Mouse (Mus musculus): ENCODE measurements at regions not wholly inside any gene's neighbourhood (a gene's known extent, or its start where the extent isn't known, plus 50 kb on each side); places are given as distances from the start of the nearest gene placed in this dataset.

DNA sequence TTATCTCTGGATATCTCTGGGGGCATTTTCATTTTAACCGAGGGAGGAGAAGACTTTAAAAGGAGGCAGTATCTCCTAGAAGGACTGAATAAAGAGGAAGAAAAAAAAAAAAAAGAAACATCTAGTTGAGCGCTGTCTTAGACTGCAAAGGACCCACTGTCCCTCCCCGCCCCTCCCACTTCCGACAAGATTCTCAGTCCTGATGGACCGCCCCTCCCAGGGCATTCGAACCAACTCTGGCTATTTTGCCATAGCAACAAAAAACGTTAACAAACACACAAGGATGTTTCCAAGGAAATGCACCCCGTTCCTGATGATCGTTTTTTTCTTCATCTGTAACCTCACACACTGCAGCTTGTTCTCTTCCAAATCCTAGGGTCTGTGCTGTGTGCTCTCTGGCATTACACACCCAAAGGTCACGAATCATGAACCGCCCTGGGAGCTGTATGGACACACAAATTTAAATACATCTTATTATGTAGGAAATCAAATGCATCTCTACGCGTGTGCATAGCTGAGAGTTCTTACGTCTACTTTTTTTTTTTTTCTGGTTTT lies 75.8 kb downstream of the Rnd3 start:
- TF ChIP-seq CTCF (IDR thresholded peaks at IDR 0.05; ENCODE audit: insufficient read depth, low read depth, low read length) (no peak), POLR2A (IDR thresholded peaks at IDR 0.05; ENCODE audit: insufficient read depth, low read depth, low read length) (no peak)
- H3K27ac ChIP-seq (ENCODE audit: insufficient read depth, low read depth, low read length) = no peak overlapping the region

DNA sequence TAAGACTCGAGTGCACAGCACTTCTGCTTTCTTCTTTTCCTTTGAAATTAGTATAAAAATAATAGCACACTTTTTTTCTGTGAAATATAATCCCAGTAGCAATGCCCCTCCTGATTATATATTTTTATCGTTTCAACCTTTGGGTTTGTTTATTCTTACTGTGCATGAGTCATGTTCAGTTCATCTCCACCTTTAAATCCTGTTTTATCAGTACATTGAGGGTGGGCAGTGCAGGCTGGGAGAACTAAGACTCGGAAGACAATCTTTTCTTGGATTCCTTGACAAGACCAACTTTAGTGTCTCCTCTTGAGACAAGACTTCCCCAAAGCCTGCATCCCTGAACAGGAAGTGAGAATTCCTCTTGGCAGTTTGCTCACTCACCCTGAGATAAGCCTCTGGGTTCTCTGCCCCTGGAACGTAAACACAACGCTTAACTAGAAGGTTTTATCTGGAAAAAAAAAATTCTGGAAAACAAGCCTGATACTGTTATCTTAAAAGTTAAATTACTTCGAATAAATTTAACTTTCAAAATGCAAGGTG lies 76.5 kb downstream of the Rnd3 start:
- Histone ChIP-seq H3K4me1 (ENCODE audit: control insufficient read depth, insufficient read depth, low read length) (no peaks in the 10 kb centered on the region; the same call in 1 of the 2 replicates), H3K27ac (ENCODE audit: insufficient read depth, low read depth, low read length) (no peak overlapping the region), H3K4me3 (ENCODE audit: insufficient read depth, low read depth, low read length) (no peak overlapping the region)
- 64% methylated on average over 6 of the region's 6 CpGs for WGBS
- TF ChIP-seq CTCF (IDR thresholded peaks at IDR 0.05; ENCODE audit: insufficient read depth, low read depth, low read length) (no peak), POLR2A (IDR thresholded peaks at IDR 0.05; ENCODE audit: insufficient read depth, low read depth, low read length) (no peak)

More for the DNA sequence above, 75.8 kb downstream of the Rnd3 start:
- Histone ChIP-seq H3K4me1 (ENCODE audit: control insufficient read depth, insufficient read depth, low read length) (no peaks in the 10 kb centered on the region; the same call in 1 of the 2 replicates), H3K4me3 (ENCODE audit: insufficient read depth, low read depth, low read length) (no peak overlapping the region)
- WGBS = 56% methylated on average over 14 of the region's 14 CpGs

DNA sequence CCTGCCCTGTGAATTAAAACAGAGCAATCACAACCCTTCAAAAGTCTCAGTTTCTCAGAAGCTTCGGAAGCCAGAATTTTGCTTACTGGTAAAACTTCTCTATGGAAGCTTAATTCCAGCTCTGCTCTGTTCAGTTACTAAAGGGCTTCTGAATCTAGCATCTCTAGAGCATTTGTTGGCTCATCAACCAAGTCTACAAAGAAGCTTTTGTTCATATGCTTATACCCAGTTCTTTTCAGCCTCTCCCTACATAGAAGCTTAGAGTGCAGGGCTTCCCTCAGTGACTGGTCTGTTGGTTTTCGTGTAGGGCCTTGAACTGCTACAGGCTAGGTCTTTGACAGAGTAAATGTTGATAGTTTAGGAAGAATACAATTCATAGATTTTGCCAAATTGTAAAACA lies 78.0 kb downstream of the Rnd3 start:
- Histone ChIP-seq H3K4me3 (ENCODE audit: insufficient read depth, low read depth, low read length) (no peak overlapping the region), H3K27ac (ENCODE audit: insufficient read depth, low read depth, low read length) (no peak overlapping the region; the same call in 1 of the 2 replicates), H3K4me1 (ENCODE audit: control insufficient read depth, insufficient read depth, low read length) (no peaks in the 10 kb centered on the region; the same call in 1 of the 2 replicates)
- 81% methylated on average over 2 of the region's 2 CpGs for WGBS
- no peak for TF ChIP-seq CTCF (IDR thresholded peaks at IDR 0.05; ENCODE audit: insufficient read depth, low read depth, low read length)
- no peak for TF ChIP-seq POLR2A (IDR thresholded peaks at IDR 0.05; ENCODE audit: insufficient read depth, low read depth, low read length)

DNA sequence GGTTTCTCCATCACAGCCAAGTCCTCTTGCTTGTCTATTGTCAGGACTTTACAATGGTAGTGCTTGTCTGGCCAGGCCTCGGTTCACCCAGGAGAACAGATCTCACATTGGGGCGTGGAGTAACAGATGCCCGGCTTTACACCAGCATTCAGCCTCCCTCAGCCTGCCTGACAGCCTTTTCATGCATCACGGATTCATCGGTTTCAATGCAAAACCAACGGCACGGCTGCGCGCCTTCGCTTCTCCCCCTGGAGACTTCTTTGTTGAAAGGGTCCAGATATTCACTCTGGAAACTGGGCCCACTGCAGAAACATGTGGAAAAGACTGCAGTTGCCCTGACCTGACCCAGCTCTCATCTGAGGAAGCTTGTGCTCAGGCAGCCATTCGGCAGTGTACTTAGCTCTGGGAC lies 82.5 kb downstream of the Rnd3 start:
- no peak overlapping the region for H3K27ac ChIP-seq (ENCODE audit: insufficient read depth, low read depth, low read length)
- TF ChIP-seq POLR2A (IDR thresholded peaks at IDR 0.05; ENCODE audit: insufficient read depth, low read depth, low read length) (no peak), CTCF (IDR thresholded peaks at IDR 0.05; ENCODE audit: insufficient read depth, low read depth, low read length) (no peak)
- 46% methylated on average over 11 of the region's 11 CpGs for WGBS

DNA sequence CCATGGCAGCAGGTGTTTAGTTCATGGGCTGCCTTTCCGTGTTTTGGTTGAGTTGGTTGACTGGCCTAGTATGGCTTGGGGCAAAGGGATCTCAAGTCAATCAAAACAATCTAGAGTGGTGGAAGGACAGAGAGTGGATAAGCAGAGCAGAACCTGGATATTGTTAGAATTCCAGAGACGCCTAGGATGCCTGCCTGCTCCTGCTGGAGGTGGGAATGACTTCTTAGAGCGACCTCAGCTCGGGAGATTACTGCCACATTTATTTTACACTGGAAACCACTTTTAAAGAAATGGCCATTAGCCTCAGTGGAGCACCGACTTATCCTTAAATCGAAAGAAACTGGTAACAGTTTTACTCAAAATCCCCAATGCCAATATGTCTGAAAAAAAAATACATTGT lies 83.1 kb downstream of the Rnd3 start:
- TF ChIP-seq CTCF (IDR thresholded peaks at IDR 0.05; ENCODE audit: insufficient read depth, low read depth, low read length) (no peak), POLR2A (IDR thresholded peaks at IDR 0.05; ENCODE audit: insufficient read depth, low read depth, low read length) (no peak)
- H3K4me3 ChIP-seq (ENCODE audit: insufficient read depth, low read depth, low read length) = no peak overlapping the region
- no peaks in the 10 kb centered on the region; the same call in 1 of the 2 replicates for H3K4me1 ChIP-seq (ENCODE audit: control insufficient read depth, insufficient read depth, low read length)
- 81% methylated on average over 6 of the region's 6 CpGs for WGBS
- H3K27ac ChIP-seq (ENCODE audit: insufficient read depth, low read depth, low read length) = no peak overlapping the region

More for the DNA sequence above, 82.5 kb downstream of the Rnd3 start:
- Histone ChIP-seq H3K4me3 (ENCODE audit: insufficient read depth, low read depth, low read length) (no peak overlapping the region), H3K4me1 (ENCODE audit: control insufficient read depth, insufficient read depth, low read length) (no peaks in the 10 kb centered on the region; the same call in 1 of the 2 replicates)

DNA sequence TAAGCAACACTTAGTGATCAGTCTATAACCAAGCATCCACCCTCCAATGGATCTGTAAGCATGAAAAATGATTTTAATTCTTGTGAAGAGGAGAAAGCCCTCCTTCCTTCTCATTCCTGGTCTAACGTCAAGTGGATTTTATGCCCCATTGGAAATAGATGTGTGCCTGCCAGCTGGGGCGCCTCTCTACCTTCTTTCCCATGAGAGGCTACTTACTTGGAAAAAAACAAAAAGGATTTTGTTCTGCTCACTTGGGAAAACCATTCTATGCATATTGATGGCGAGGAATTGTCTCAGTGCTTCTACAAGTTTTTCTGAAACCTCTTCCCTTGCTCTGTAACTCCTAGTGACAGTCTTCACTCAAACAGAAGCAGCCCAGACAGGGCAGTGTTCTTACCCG lies 84.1 kb downstream of the Rnd3 start:
- TF ChIP-seq CTCF (IDR thresholded peaks at IDR 0.05; ENCODE audit: insufficient read depth, low read depth, low read length) = no peak
- TF ChIP-seq POLR2A (IDR thresholded peaks at IDR 0.05; ENCODE audit: insufficient read depth, low read depth, low read length) = no peak
- no peak overlapping the region for H3K27ac ChIP-seq (ENCODE audit: insufficient read depth, low read depth, low read length)
- WGBS = 86% methylated on average over 4 of the region's 4 CpGs
- H3K4me3 ChIP-seq (ENCODE audit: insufficient read depth, low read depth, low read length) = no peak overlapping the region
- no peaks in the 10 kb centered on the region; the same call in 1 of the 2 replicates for H3K4me1 ChIP-seq (ENCODE audit: control insufficient read depth, insufficient read depth, low read length)

DNA sequence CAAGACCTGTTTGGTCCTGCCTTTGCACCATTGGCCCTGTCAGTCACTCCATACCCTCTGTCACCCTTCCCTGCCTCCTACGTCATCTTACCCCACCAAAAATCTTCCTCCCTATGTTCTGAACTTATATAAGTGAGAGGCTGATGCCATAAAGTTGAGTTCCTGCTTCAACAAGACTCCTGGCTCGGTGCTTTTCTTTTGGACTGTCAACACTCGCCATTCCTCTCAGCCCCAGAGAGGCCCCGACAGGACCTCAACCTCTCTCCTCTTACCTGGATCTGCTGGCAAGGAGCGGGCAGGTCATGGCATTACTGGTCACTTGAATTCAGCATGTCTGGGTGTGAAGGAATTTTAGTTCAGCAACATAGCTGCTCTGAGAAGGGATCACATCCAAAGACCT lies 86.9 kb downstream of the Rnd3 start:
- no peaks in the 10 kb centered on the region; the same call in 1 of the 2 replicates for H3K4me1 ChIP-seq (ENCODE audit: control insufficient read depth, insufficient read depth, low read length)
- no peak overlapping the region for H3K4me3 ChIP-seq (ENCODE audit: insufficient read depth, low read depth, low read length)
- H3K27ac ChIP-seq (ENCODE audit: insufficient read depth, low read depth, low read length) = no peak overlapping the region
- 97% methylated on average over 5 of the region's 5 CpGs for WGBS
- no peak for TF ChIP-seq POLR2A (IDR thresholded peaks at IDR 0.05; ENCODE audit: insufficient read depth, low read depth, low read length)

DNA sequence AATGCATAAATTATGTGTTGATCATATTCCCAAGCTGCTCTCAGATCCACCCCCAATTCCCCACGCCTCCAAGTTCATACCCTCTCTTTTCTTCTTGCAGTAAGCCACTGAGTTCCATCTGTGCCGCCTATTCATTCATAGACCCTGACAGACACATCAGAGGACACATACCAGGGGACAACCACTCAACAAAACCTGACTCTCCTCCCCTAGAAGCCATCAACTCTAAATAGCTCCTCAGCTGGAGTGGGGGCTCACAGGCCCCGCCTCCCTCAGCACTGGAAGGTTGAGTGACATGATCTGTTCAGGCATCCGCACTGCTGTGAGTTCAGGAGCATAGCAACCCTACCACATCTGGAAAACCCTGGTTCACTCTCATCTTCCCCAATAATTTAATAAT lies 90.8 kb downstream of the Rnd3 start:
- no peaks in the 10 kb centered on the region for H3K4me1 ChIP-seq (ENCODE audit: control insufficient read depth, insufficient read depth, low read length)
- no peak for TF ChIP-seq POLR2A (IDR thresholded peaks at IDR 0.05; ENCODE audit: insufficient read depth, low read depth, low read length)
- TF ChIP-seq CTCF (IDR thresholded peaks at IDR 0.05; ENCODE audit: insufficient read depth, low read depth, low read length) = no peak
- no peak overlapping the region for H3K4me3 ChIP-seq (ENCODE audit: insufficient read depth, low read depth, low read length)
- no peak overlapping the region for H3K27ac ChIP-seq (ENCODE audit: insufficient read depth, low read depth, low read length)
- 95% methylated on average over 4 of the region's 4 CpGs for WGBS

DNA sequence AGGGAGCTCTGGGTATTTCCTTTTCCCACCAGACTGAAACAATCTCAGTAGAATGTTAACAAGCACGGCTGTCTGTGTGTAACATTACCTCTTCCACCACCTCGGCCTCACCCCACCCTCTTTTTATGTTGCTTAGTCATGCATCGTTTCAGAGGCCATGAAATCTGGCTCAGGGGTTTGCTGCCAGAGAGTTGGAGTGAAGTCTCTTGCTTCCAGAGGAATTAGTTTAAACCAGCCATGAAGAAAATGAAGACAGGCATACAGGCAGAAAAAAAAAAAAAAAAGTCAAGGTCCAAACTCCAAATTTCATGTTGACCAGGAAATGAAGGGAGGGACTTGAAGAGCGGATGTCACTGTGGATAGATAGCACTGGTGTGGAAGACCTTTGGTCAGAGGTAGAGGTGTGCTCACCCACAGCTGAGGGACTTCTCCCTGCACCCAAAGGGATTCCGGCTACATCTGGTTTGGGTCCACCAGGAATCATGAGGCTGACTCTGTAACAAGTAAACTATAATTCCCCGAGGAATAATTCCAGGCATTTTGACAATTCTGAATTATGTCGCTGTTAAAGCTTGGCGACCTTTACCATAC lies 92.7 kb downstream of the Rnd3 start:
- H3K4me1 ChIP-seq (ENCODE audit: control insufficient read depth, insufficient read depth, low read length) = no peaks in the 10 kb centered on the region
- 64% methylated on average over 8 of the region's 8 CpGs for WGBS
- TF ChIP-seq POLR2A (IDR thresholded peaks at IDR 0.05; ENCODE audit: insufficient read depth, low read depth, low read length) (no peak), CTCF (IDR thresholded peaks at IDR 0.05; ENCODE audit: insufficient read depth, low read depth, low read length) (no peak)

More for the DNA sequence above, 92.7 kb downstream of the Rnd3 start:
- no peak overlapping the region for H3K4me3 ChIP-seq (ENCODE audit: insufficient read depth, low read depth, low read length)
- H3K27ac ChIP-seq (ENCODE audit: insufficient read depth, low read depth, low read length) = no peak overlapping the region
